Mouse (Mus musculus): Measurements from ENCODE around the gene Gm7929.
"Not testable (repeated sequence)": the region's sequence is repeated elsewhere in the genome, so short reads cannot be mapped to it uniquely, and the experiment has no call there.

The Gm7929 gene

DNA sequence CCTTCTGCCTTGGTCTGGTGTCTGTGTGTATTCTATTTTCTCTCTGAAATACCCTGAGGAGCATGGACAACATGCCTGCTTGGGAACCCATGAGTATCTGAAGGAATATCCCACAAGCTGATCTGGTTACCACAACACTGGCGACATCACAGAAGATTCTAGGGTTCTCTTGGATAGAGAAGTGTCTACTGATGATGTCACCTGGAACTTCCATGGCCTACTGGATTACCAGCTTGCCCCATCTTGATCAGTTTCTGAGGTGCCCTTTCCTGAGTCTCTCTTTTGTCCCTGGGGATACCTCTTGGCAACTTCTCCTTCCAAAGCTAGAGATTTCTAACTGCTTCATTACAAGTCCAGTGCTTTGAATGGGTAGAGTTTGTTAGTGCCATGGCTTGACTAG, at the start of gene Gm7929:
TSS of gene Gm7929 (minus strand) at position 101 of the 400 bp plus-strand sequence.
- DNase-seq (ENCODE audit: low spot score) = not testable (repeated sequence)

DNA sequence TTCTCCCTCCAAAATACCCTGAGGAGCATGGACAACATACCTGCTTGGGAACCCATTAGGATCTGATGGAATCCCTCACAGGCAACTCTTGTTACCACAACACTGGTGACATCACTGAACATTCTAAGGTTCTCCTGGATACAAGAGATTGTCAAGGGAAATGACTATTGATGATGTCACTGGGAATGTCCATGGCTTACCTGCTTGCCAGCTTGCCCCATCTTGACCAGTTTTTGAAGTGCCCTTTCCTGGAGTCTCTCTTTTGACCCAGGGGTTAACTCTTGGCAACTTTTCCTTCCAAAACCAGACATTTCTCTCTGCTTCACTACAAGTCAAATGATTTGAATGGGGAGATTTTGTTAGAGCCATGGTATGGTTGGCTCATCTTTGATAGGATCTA, 21.9 kb upstream of the Gm7929 start, which contains the start of gene Gm47189:
TSS of gene Gm47189 (minus strand) at position 101 of the 400 bp plus-strand sequence.
- not testable (repeated sequence) for DNase-seq (ENCODE audit: low spot score)

DNA sequence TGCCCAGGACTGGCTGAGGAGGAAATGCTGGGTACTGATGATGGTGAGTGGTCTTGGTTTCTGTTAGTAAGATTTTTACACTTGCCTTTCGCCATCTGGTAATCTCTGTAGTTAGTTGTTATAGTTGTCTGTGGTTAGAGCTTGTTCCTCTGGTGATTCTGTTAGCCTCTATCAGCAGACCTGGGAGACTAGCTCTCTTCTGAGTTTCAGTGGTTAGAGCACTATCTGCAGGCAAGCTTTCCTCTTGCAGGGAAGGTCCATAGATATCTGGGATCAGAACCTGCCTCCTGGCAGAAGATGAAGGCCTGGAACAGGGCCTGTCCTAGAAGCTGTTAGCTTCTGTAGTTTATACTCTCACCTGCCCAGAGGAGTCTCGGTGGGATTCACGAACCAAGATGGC, 5.5 kb upstream of the Gm7929 start:
- peak; percentile 0 for DNase-seq (ENCODE audit: low spot score)

DNA sequence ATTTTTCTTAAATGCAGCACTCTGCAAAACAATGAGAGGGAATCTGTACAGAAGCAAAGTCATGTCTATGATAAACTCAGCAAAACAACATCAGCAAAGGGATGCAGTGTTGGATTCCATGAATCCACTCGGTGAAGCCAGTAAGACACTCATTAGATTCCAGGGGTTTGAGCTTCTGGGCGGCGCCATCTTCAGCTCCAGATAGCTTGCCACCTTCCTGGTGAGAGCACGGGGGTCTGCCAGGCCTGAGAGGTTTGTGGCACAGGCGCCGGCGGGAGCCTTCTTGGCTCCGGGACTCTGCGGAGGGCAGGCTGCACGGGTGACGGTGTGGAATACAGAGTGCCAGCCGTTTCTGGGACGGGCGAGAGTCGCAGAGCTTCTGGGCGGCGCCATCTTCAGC, 27.0 kb downstream of the Gm7929 start:
- DNase-seq (ENCODE audit: low spot score) = not testable (repeated sequence)

DNA sequence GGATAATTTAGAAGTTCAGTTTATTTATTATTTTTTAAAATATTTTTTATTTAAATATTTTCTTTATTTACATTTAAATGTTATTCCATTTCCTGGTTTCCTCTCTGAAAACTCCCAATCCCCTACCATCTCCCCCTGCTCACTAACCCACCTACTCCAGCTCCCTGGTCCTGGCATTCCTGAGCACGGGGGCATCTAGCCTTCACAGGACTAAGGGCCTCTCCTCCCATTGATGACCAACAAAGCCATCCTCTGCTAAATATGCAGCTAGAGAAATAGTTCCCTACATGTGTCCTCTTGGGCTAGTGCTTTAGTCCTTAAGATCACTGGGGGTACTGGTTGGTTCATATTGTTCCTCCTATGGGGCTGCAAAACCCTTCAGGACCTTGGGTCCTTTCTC, 33.2 kb downstream of the Gm7929 start:
- DNase-seq (ENCODE audit: low spot score) = not testable (repeated sequence)

DNA sequence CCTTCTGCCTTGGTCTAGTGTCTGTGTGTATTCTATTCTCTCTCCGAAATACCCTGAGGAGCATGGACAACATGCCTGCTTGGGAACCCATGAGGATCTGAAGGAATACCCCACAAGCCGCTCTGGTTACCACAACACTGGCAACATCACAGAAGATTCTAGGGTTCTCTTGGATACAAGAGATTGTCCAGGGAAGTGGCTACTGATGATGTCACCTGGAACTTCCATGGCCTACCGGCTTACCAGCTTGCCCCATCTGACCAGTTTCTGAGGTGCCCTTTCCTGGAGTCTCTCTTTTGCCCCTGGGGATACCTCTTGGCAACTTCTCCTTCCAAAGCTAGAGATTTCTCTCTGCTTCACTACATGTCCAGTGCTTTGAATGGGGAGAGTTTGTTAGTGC, 48.6 kb downstream of the Gm7929 start, which contains the start of gene Gm8068:
TSS of gene Gm8068 (minus strand) at position 101 of the 400 bp plus-strand sequence.
- DNase-seq (ENCODE audit: low spot score) = not testable (repeated sequence)
